Mouse (Mus musculus) frontal cortex, postnatal 14 days (tissue): ENCODE data around the gene Sox5.

Source experiments
- DNase-seq, 2 experiments: peaks; one replicate each; pipeline ENCODE4 v3.0.0; 2022; ENCODE audit warnings: low spot score in 2 of 2

Sox5 gene

DNA sequence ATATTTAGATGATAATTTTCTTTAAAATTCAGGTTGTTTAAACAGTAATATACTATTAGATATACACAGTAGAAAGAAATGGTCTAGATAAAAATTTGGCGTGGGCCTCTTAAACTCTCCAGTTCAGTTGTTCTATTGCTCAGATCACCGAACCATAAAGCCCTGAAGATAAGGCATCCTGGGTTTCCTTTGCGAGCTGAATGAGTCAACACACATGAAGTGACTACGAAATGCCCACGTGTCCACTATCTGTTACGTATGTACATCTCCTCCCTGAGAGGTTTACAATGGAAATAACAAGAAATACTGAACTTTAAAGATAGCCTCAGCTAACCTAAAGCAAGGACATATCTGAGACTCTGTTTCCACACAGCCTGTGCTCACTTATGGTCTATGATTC is 296.2 kb downstream of the Sox5 start:
- no peak for DNase-seq

DNA sequence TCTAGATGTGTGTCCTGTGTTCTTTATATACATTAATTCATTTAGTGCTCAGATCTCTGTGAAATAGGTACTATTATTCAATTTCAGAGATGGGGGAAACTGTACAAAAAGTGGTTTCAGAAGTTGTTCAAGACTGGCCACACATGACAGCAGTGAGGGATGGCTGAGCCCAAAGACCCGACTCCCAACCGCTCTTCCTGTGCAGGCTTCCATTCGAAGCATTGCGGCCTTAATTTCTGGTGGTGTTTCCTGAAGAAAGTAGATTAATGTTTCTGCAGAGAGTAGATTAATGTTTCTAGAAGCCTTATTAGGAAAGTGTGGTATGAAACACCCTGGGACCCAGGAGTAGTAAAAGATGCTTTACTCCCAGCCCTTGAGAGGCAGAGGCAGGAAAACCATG is 298.6 kb downstream of the Sox5 start:
- no peak for DNase-seq

DNA sequence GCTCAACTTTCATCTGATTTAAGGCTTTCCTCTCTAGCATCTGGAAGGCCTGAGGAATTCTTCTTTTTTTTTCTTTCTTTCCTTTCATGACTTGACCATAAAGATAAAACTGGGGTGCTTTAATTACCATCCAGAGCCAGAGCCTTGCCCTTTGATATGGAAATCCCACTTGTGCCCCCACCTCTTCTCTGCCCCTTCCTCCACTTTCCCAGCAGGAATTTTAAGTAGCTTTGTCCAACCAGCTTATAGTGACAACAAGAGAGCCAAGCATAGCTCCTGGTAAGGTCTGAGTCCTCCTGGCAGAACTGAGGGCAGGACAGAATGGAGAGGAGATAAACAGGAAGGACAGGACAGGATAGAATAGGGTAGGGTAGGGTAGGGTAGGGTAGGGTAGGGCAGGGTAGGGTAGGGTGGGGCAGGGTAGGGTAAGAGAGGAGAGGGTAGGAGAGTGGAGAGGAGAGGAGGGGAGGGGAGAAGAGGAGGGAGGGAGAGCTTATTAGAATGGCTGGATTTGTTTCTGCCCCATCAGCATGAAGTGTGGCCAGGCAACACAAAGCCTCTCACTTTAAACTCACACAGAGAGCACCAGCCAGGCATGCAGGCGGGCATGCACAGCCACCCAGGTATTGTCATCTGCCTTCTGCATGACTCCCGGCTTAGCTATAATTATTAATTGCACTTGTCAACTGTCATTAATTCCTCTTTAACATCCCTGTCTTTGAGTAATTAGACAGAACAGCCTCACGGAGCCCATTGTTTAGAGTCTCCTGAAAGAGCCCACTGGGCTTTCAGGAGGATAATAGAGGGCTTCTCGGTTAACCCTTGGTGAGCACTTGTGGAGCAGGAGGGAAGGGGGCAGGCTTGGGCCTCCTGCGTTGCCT is 300.9 kb downstream of the Sox5 start:
- no peak for DNase-seq

DNA sequence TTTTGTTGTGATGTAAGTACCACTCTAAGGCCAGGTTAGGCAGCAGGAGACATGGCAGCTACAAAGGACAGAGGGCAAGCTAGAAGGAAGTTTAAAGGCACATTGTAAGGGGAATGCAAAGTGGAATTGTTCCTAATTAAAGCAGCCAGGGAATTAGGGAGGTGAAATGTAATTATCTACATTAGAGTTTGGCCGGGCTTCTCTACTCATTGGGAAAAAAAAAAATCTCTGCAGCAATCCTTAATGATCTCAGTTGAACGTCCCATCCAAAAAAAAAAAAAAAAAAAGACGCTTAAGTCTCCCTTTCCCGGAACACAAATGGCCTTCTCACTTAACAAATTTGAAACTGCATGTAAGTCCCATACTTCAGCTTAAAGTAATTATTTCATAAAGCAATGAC is 301.9 kb downstream of the Sox5 start:
- no peak for DNase-seq

DNA sequence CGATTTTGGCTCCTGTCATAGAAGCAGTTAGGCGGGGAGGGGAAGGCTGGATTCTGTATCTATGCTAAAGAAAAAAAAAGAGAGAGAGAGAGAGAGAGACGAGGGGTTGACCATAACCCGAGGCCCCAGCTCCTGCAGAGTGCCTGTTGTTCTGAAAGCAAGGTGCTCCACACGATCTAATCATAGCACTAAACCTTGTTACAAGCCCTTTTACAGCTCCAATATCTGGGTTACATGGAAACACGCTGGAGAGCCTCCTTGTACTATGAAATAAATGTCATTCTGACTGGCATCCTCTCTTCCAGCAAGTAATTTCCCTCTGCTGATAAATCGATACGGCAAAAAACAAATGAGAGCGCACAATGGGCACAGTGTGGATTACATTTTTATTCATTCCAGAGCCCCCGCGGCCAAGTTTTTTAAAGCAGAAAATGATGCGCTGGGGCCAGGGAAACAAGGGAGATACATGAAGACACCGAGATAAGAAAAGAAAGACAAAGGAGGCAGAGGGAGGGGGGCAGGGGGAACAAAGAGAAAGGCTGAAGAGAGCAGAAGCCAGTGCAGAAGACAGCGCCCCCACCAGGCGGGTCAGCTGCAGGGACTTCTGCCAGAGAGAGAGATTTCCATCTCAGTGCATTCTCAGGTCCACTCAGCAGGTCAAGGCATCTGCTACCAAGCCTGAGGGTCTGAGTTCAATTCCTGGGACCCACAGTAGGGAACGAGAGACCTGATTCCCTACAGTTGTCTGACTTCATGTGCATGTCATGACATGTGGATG is 304.3 kb downstream of the Sox5 start:
- DNase-seq = no peak

DNA sequence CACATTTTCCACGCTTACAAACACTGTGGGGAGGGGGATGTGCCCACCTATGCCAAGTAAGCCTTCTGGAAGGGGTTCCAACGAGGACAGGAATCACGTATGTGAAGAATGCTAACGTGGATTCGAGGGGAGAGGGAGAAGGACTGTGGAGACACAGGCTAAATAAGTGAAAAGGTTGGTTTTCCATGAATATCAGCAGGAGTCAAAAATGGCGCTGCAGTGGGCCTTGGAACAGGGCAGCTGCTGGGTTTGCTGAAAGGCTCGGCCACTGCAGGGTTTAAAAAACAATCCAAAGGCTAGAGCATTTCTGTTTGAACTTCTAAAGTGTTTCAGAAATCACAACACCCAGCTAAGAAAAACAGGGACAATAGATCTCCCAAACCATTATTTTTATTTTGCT is 308.3 kb downstream of the Sox5 start:
- no peak for DNase-seq

DNA sequence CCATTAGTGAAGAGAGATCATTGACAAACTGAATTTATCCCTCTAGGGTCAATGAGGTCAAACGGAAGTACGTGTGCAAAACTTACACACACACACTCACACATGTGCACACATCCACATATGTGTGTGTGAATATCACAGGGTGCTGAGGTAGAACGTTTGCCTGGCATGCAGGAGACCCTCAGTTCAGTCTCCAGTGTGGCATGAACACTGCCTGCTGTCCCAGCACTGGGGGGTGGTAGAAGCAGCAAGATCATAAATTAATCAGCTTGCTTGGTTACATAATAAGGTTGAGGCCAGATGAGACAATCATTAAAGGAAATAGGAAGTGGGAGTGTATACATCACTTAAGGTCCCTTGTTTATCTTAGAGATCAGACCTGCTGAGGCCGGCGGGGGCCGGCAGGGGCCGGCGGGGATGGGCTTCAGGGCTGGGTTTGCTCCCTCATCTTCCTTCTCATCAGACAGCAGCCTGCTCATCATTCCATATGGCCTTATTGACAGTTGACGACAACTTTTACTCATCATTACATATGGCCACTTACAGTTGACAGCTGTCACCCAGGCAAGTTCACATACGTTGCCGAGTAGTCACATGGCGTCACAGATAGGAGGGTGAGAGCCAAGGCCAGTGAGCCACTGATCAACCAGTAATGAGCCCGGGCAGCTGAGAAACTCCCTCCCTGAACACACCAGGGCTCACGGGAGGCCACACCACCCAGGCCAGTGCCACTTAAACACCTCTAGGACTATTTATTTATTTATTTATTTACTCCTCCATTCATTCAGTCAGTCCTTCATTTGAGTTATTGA is 309.5 kb downstream of the Sox5 start:
- DNase-seq = no peak

DNA sequence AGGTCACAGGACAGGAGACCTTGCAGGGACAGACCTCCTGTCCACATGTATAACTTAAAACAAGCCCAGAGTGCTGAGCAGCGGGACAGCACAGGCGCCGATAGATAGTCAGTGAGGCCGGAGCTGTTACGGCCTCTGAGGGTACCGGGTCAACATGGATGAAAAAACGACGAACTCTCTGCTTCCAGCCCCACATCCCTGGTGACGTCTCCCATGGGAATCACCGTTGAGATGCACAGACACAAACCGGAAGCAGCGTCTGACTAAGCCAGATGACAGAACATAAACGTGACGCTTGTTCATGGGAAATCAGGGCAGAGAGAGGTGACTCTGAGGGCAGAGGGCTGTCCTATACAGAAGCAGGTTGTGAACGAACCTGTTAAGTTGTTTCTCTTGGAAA is 315.1 kb downstream of the Sox5 start:
- DNase-seq = no peak

DNA sequence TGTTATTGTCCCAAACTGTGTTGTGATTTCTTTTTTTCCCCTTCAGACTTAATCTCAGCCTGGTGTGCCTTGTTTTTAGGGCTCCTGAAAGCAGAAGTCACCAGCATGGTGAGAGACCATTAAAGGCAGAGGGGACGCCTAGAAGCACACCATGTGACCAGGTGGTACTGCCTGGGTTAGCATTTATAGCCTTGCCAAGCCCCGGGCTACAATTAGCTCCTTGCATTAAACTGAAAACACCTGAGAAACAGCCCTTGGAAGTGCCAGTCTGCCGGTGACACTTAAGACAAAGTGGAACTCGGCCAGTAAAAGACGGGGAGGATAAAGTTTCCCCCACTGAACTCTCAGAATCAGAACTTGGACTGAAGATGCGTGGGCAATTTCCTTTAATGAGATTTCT is 318.1 kb downstream of the Sox5 start:
- no peak for DNase-seq

DNA sequence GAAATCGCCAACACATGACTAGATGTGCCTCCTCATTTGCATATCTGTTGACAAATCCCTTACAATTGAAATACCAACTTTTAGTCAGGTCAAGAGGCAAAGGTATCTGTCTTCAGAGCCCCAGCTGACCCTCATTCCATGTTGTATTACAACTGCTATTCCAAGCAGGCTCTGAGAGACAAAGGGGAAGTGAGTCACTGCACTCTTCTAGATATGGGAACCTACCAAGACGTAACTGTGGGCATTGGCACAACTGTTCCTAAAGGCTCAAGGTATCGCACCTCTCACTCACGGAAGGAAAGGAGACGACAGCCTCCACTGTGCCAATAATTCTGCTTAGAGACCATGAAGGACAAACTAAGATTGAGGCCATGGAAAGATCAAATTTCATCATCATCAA is 318.5 kb downstream of the Sox5 start:
- DNase-seq = no peak

DNA sequence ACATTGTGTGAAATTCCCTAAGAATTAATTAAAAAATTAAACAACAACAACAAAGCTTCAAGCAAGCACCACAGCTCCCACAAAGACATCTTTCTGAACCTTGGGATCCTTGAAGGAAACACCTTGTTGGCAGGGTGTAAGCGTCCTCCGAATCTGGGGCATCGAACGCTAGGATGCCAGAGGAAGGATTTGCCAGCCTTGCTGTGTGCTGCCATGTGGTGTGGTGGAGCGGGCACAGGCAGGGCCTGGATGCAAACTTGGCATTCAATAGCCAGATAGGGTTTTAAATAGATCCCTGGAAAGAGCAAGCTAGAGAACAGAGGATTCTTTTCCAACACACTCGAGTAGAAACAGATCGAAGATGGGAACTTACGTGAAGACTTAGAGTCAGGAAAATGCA is 322.3 kb downstream of the Sox5 start:
- no peak for DNase-seq

DNA sequence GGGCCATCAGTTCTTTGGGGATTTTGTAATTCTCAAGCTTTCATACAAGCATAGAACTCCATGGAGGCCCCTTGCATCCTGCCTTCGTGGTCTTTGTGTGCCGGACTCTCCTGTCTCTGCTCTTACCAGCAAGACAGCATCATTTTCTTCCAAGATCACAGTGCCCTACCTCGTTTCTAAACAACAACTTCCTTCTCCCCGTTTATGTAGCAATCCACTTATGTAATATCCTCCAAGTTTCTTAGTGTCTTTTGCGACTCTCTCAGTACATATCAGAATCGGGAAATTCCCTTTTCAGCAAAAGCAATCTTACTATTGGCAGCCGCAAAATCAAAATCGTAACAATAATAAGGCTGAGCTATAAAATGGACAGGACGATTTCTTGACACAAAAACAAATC is 324.3 kb downstream of the Sox5 start:
- no peak for DNase-seq

DNA sequence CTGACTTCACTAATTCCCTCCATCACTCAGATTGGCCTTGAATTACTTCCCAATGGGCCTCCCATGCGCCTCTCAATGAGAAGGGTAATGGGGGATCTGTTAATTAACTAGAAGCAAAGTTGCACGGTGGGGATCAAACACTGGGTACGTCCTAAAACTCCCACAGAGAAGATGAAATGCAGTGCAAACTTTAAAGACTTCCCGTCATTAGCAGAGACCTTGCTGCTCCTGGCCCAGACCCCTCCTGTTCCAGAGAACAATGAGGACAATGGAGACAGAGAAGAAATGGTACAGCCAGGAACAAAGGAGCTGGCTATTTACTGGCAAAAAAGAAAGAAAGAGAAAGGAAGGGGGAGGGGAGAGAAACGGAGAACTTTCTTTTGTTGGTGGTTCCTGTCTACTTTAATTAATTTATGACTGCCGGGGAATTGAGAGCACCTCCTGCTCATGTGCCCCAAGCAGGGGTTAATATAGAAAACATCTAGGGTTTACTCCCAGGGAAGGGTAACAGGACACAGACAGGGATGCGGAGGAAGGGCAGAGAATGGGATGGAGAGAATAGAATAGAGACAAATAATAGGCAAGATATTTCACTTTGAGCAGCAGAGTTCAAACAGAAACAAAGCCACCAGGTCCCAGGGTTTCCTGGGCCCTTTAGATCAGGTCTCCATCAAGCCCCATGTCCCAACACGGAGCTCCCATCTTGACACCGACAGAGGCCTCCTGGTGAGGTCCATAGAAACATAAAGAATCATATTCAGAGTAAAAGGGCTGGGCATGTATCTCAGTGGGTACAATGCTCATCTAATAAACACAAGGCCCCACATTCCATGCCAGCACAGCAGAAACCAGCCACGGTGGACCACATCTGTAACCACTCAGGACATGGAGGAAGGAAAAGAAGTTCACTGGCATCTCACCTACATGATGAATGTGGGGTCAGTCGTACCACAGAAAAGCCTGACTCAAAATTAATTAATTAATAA is 327.2 kb downstream of the Sox5 start:
- DNase-seq = no peak

DNA sequence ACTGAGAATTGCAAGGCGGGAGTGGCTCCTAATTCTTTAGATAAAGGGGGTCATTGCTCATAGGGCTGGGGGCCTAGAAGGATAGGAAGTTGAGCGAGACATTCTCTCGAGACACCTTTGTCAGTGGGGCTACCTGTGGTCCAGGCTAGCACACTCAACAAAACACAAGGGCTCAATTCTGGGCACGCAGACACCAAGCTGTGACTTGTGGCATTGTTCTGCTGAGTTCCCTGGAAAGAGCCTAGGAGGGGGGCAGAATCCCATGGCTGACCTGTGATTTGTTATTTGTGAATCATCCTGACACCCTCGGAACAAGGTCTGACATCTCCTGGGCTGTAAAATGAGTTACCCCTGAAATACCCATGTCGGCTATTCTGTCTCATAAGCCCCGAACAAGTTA is 328.2 kb downstream of the Sox5 start:
- no peak for DNase-seq

DNA sequence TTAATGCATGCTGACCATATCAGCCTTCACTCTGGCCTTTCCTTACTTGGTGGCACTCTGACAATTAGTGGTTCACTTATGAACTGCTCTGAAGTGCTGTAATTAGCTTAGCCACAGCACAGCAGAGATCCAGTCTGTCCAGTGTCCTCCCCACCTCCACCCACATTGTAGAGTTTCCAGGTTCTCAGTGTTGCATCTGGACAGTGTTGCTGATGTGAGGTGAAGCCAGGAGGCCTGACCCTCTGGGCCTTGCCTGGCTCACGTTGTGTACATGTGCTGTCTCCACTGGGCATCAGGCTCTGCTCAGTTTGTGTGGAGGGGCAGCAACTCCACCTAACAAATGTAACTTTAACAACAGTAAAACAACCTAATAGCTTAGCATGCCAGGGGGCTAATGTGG is 328.6 kb downstream of the Sox5 start:
- DNase-seq = no peak

DNA sequence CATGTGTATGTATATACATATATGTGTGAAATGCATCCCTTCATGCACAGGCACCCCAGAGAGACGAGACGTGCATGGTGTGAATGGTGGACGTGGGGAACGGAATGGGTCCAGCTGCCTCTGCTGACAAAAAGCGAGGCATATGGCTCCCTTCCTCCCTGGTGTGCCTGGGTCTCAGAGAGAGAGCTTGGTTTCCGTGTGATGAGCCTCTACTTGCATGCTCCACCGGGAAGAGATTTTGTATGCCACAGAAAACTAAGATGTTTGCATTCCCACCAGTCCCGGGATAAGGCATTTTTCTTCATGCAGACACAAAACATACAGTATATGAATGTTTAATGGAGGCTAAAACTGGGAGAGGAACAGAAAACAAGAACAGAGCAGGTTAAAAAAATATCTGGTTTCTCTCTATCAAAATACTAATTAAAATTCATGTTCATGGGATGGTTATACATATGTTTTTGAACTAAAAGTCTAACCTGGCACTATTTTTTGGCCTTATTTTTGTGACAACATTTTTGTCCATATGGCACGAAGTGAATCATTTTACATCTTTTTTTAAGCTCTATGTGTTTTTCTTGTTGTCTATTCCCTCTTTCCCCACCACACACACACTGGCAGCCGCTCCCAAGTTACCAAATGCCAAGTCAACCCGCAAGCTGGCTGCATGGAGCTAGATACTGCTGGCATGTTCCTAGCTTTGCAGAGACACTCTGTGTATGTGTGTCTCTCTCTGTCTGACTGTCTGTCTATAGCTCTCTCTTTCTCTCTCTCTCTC is 329.4 kb downstream of the Sox5 start:
- peak; percentile 28 to 49 for DNase-seq

DNA sequence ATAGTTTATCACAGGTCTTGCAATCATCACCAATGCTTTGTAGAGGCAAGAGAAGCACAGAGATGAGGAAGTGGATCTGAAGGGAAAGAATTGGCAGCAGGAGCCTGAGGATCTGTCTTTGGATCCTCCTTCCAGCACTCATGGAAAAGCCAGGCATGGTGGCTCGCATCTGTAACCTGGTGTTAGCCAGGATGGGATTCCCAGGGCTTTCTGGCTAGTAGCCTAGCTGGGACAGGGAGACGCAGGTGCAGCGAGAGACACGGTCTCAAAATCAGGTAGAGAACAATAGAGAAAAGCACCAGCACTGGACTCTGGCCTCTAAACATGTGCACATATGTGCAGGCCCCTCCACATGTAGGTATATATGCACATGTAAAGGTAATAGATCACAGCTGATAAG is 330.1 kb downstream of the Sox5 start:
- no peak for DNase-seq

DNA sequence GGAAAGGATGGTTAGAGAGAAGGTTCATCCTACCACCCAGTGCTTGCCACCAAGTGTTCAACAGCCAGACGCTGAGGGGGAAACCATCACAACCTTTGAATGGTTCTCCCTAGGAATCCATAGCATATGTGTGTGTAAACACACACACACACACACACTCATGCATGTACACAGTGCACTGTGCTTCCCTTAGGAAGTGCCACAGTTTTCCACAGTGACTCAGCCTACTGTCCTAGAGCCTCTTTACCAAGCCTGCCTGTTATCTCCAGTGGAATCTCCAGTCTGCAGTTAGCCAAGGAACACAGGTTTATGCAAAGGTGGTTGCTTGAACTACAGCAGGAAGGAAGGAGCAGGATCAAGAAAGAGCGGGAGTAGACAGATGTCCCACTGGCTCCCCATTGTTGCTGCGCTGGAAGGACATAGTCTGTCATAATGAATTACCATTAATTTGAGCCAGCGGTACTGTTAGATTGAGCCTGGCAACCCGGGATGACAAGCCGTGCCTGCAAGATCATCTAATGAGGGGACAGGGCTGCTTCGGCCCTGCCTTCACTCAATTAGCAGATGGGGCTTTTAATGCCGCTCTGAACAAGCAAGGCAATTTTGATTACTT is 335.9 kb downstream of the Sox5 start:
- DNase-seq = no peak

DNA sequence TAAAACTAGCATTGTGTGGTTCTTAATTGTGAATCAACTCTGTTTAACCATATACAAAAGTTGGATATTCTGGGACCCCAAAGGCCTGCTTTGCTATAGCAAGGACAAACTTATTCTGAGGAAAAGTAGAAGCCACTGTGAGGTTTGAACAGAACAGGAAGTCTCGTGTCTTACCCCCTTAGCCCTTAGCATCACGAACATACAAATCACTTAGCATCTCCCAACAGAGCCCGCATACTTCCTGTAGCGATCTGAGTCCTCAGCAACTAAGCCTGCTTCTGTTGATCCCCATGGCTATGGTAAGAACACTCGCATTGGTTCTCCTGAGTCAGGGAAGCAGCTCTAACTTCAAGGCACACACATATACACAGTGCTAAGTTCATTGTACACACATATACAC is 337.4 kb downstream of the Sox5 start:
- no peak for DNase-seq

DNA sequence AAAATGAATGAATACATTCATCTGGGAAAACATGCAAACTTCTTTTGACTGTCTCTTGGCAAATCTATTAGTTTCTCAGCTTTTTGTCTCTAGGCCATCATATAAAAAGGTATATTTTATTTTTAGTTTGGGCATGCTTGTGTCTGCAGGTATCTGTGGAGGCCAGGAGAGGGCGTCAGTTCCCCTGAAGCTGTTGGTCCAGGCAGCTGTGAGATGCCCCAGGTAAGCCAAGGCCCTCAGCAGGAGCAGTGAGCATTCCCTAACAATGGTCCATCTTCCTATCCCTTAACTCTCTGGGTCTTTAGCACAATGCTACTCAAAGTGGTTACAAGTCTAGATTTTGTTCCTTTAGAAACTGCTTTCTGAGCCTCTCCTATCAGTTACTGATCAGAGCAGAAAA is 338.1 kb downstream of the Sox5 start:
- no peak for DNase-seq
